Mouse (Mus musculus): ENCODE data around the gene Rab4a. TPM values are rescaled to one million over a fixed set of nuclear protein-coding genes. Genes with fewer than 3 reads are reported as not detected.

The Rab4a gene
- total RNA-seq, 2 experiments from 2014 or later = 45.1 to 50.6 TPM

DNA sequence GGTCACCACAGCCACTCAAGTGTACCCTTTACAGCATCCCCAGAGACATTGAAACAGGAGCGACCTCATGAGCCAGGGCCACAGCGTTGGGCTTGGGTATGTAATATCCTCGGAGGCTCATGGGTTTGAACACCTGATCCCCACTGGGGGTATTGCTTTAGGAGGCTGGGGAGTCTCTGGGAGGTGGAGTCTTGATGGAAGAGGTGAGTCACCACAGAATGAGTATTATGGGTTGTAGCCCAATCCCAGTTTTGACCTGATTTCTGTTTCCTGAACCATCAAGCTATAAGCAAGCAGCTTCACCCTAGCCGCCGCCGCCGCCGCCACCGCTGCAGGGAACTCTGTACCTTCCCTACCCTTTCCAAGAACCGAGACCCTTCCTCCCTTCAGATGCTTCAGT is 40.2 kb downstream of the Rab4a start:
- DNase-seq (ENCODE audit: low spot score in 2 of 2) = no peak

DNA sequence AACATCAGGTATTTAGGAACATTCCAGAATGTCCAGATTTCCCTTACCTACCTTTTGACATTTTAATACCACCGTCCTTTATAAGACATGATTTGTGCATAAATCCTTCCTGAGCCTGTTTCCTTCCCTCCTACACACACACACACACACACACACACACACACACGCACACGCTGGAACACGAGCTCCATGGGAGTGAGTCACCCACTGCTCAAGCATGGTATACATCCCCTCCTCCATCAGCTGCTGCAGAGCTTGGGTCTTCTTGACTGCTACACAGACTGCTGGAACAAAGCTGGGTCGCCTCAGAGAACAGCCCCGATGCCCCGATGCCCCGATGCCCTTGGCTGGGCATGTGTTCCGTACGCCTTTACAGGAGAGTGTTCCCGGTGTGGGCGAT is 40.7 kb downstream of the Rab4a start:
- peak; percentile 65 to 67 for DNase-seq (ENCODE audit: low spot score in 2 of 2)

DNA sequence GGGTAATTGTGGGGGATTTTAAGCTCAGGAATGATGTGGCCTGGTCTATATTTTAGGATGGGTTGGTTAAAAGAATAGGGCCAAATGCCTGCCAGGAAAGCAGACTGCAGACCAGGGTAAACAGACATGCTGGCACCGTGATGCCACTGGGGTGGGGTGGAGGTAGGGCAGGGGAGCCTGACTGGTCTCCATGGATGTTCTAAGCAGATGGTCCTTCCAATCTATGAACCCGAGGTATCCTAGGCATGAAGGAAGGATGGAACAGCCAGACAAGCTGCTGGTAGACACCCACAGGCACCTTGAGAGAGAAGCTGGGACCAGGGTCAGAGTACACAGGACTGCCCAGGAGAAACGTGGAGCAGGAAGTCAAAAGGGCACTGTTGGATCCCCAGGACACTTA is 41.8 kb downstream of the Rab4a start:
- no peak for DNase-seq (ENCODE audit: low spot score in 2 of 2)

DNA sequence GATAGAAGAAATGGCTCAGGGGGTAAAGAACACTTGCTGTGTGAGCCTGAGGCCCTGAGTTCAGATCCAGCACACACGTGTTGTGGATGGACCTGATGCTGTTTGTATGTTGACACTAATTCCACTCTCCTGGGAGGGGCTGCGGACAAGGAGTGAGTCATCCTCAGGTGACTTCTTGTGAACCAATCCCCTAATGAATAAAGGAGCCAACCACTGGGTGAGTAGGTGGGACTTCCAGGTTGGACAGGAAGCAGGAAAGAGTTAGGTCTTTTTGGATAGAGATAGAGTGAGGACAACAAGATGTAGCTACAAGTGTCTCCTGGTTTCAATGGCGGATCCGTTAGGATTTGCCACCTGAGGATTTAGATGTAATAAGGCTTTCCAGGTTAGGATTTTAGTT is 43.6 kb downstream of the Rab4a start:
- DNase-seq (ENCODE audit: low spot score in 2 of 2) = no peak

DNA sequence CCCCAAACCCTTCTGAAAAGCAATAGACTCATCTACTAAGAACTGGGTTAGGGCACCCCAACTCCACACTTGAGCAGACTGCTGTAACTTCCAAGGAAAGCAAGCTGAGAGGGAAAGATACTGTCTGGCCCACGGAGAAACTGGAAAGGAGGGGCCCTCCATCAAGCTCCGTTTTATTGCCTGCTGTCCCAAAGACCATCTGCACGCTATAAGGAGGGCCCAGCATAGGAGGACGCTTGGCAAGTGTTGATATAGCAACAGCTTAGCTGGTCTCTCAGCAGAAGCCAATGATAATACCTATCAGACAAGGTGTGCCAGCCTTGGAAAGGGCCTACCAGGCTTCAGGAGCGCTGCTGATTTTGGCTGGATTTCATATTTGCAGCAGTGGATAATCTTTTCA is 45.8 kb downstream of the Rab4a start:
- DNase-seq (ENCODE audit: low spot score in 2 of 2) = no peak

DNA sequence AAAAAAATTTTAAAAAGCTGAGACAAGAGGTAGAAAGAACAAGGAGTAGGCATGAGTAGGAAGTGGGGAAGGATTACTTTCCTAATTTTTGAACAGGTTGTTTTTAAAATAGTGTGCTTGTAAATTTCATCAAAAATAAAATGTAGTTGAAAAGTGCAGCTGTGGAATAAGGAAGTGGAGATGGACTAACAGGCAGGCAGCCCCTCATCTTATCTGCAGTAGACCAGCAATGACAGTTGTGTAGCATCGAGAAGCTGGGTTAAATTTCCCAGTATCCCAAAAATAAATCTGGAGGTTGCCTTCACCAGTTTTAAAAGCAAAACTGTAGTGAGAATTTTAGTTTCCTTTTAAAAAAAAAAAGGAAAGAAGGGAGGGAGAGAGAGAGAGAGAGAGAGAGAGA is 48.5 kb downstream of the Rab4a start:
- DNase-seq (ENCODE audit: low spot score in 2 of 2) = no peak

DNA sequence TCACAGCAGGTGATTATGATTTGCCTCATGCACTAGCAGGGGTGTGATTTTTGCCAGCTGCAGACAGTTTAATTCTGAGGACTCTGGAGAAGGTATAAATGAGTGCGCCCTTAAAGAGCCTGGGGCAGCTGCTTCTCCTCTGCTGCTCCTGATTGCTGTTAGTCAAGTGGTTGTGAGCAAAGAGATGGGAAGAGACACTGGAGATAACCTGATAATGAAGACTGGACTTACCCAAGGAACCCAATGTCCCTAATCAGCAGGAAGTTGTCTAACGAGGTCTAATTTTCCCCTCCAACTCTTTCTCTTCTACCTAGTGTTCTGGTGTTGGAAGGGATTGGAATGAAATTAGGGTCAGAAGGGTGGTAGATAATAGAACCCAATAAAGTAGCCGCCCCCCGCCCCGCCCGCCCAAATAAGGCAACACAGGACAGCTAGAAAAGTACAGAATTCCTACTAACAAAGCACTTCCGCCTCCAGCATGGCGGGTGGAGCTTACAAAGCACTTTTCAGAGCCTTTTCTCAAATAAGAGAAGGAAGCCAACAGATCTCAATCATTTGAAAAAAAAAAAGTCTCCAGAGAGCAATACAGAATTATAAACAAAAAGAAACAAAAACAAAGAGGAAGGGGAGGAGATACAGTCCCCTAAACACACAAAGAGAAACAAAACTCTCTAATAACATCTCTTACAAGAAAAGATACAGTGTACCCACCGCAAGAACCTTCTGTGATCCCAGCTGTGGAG is 49.1 kb downstream of the Rab4a start:
- DNase-seq (ENCODE audit: low spot score in 2 of 2) = no peak

DNA sequence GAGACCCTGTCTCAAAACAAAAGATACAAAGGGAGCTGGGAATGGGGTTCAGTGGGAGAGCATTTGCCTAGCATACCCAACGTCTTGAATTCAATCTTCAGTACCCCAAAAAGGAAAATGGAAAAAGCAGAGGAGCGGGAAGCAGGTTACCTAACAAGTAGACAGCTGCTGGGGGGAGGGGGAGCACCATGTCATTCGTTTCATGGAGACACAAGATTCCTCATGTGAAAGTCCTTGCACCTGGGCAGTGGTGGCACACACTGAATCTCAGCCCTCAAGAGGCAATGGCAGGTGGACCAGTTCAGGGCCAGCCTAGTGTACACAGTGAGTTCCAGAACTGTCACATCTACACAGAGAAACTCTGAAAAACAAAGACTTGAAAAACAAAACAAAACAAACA is 51.6 kb downstream of the Rab4a start:
- peak in 1 of 2 experiments; percentile 47 for DNase-seq (ENCODE audit: low spot score in 2 of 2)

DNA sequence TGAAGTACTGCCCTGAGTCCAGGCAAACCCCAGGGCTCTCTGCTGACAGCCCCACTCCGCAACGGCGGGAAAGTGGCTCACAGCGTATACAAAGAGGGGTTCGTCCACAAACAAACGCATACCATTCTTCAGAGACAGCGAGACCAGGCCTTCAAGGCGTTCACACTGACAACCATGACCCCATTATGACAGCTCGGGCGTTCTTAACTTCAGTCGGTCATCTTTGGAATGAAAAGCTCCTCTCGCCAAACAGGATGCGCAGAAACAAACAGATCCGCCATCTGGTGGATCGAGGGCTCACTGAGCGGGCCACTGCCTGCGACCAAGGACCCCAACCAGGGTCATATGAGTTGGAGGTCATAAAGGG is 52.8 kb downstream of the Rab4a start:
- no peak for DNase-seq (ENCODE audit: low spot score in 2 of 2)

DNA sequence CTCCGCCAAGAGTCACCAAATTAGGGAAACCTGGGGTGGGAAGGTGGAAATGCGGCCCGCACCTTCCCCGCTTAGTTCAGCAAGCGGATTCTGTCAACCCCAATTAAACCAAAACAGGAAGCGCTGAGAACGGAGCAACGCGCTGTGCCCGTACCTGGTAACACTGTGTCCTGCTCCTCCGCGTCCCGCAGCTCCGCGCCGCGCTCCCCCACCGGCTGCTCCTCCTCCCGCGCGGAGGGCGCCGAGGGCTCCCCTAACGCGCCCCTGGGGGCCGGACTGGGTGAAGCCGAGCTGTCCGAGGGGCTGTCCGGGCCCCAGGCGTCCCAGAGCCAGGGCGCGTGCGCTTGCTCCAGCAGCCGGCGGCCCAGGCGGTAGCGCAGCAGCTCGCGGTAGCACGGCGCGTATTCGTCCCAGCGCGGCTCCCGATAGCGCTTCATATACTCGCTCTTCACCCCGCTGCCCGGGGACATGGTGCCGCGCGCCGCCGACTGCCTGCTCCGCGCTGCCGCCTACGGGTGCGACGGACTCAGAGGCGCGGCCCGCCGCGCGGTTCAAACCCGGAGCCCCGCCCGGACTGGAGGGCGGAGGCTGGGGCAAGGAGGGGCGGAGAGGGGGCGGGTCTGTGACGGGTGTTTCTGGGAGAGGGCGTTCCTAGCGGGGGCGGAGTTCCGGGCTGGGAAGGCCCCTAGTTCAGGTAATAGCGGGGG is 53.3 kb downstream of the Rab4a start:
- peak; percentile 88 to 93 for DNase-seq (ENCODE audit: low spot score in 2 of 2)

DNA sequence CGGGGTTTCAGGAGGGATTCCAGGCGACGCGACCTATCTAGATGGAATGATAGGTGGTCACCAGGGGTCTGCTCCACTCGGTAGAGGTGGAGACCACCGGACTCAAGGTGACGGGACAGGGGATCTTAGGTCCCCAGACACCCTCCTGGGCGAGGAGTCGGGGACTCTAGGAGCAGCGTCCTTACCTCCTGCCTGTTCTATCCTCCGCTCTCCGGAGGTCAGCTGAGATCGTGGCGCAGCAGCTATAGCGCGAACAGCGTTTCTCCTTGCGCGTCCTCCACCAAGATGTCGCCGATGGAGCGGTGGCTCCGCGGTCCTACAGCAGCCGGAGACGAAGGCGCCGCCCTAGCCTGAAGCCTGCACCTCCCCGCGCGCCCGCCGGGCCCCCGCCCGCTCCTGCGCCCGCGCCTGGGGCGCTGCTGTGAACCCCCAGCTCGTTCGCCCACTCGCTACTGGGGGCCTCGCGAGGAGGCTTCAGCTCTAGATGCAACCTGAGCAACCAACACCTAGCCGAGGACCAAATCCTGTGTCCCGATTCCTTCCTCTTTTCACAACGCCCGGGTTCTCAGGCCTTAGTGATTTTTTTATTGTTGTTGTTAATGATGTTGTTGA is 54.0 kb downstream of the Rab4a start, which contains the start of gene Ccsap:
Ccsap (minus strand) TSS at position 562 of the 612 bp plus-strand sequence.
- DNase-seq (ENCODE audit: low spot score in 2 of 2) = peak; percentile 47 to 70

DNA sequence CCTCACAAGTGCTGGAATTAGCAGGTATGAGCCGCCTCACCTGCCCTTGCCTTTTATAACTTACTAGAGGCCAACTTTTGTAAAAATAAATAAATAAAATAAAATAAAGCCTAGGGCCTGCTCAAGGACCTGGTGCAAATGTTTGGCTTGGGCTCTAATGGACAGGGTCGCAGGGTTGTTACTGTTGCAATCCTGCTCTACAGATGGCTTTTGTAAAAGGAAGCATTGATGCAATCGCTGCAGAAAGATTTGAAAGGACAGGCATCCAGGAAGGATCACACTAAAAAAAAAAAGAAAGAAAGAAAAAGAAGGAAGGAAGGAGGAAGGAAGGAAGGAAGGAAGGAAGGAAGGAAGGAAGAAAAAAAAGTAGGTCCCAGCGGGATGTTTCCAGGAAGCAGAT is 54.6 kb downstream of the Rab4a start:
- no peak for DNase-seq (ENCODE audit: low spot score in 2 of 2)

DNA sequence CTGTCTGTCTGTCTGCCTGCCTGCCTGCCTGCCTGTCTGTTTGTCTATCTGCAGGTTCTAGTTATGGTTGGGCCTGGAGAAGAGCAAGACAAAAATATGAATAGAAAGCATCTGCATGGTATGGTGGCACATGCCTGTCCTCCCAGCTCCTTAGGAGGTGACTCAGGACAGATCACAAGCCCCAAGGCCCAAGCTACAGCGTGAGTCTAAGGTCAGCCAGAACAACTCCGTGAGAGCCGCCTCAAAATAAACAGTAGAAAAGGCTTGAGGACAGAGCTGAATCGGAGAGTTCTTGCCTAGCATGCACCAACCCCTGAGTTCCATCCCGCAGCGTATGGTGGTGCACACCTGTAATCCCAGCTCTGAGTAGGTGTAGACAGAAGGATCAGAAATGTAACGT is 60.0 kb downstream of the Rab4a start:
- DNase-seq (ENCODE audit: low spot score in 2 of 2) = no peak

DNA sequence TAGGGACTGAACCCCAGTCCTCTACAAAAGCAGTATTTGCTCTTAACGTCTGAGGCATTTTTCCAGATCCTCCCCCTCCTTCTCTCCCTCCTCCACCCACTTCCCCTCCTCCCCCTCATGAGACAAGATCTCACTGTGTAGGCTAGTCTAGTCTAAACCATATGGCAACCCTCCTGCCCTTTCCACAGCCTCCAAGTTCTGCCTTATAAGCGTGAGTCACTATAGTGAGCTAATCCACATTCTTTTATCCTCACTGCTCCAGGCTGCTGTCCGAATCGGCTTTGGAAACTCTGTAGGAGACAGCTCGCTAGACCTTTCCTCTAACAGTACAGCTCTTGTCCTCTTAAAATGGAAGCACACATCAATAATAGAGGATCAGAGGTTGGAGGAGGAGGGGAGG is 61.2 kb downstream of the Rab4a start:
- no peak for DNase-seq (ENCODE audit: low spot score in 2 of 2)

DNA sequence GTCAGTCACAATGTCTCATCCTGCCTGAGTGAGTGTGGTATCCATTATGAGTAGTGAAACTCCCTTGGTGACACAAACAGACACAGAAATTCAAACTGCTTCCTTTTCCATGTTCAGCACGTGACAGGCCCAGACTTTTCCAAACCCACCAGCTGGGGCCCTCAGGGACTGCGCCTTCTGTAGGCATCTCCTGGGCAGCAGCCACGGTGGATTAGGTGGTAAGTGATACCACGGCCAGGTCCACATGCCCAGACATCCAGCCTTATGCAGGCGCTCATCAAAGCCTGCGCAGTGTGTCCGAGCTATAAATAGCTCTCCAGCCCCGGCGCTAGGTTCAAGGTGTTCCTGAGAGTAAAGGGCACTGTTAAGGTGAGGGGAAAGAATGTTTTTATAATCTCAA is 66.3 kb downstream of the Rab4a start:
- no peak for DNase-seq (ENCODE audit: low spot score in 2 of 2)

DNA sequence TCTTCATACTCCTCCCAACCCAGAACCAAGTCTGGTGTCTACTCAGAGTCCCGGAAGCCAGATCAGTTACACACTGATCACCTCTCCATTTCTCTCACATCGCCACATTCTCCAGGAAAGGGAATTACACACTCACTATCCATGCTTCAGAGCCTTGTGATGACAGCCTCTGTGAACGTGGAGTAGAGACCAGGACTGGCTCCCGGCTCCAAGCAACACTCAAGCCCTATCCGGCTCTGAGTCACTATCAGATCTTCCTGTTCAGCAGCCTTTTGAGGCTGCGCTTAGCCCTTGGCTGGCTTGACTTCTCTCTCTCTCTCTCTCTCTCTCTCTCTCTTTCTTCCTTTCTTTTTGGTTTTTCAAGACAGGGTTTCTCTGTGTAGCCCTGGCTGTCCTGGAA is 67.6 kb downstream of the Rab4a start:
- no peak for DNase-seq (ENCODE audit: low spot score in 2 of 2)

DNA sequence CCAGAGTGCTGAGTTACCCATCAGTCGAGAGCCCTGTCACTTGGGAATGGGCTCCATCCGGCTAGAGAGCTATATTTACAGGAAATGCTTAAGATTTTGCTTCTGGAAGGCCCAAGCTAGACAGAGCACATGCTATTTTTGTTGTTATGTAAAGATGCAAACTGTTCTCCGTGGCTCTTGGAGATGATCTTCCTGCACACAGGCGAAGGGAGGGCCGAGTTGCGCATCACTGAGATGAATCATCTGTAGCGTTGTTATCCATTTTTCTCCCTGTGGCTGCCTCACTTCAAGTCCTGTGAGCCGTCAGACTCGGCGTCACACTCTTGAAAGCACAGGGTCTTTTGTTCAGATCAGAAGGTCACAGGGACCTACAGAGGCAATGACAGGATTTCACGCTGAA is 68.5 kb downstream of the Rab4a start:
- peak; percentile 47 to 69 for DNase-seq (ENCODE audit: low spot score in 2 of 2)

DNA sequence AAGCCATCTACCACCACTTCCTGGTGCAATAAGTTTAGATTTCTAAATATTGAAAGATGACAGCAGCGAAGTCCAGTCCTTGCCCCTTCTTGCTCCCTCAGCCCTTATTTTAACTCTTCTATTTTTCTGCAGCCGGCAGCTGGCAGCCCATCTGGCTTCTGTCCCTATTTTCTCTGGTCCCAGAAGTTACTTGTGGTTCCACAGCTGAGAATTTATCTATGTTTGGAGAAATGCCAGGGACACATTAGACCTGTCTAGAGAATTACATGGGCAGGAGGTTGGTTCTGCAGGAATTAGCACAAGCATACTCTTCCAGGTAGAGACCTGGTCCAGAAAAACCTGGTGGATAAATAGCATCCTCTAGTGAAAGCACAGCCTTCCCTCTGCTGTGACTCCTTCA is 72.1 kb downstream of the Rab4a start:
- DNase-seq (ENCODE audit: low spot score in 2 of 2) = peak in 1 of 2 experiments; percentile 35

DNA sequence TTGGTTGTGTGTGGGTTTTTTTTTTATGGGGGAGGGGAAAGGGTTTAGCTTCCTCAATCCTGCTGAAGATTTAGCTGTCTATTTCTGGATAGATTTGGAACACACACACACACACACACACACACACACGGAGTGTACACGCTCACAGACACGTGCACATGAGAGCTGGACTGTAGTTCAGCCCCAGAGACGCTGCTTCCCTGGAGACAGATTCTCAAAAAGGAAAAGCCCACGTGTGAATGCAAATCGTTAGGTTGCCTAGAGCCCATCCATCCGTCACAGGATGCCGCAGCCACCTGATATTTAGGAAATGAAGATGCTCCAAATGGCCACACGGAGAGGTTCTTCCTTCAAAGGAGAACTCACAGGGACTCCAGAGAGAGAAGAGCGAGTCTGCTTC is 74.5 kb downstream of the Rab4a start:
- DNase-seq (ENCODE audit: low spot score in 2 of 2) = peak; percentile 68 to 77

DNA sequence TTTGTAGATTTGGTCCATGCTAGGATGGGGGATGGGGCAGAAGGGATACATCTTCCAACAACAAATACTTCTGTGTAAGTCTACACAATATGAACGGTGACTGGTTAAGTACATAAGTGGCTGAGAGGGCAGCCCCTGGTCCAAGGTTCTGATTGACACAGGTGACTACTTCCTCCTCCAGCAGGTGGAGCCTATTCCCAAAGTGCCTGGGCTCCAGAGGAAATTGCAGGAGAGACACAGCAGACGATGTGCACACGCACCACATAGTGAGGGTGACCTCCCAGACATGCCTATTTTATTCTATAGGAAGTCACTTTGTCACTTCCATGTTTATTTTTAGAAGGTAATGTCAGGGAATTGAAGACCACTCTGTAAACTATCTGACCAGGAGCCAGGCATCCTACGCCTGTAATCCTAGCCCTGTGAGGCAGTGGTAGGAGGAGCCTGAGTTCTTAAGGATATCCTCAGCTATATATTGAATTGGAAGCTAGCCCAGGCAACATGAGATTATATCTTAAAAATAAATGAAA is 75.1 kb downstream of the Rab4a start:
- no peak for DNase-seq (ENCODE audit: low spot score in 2 of 2)

DNA sequence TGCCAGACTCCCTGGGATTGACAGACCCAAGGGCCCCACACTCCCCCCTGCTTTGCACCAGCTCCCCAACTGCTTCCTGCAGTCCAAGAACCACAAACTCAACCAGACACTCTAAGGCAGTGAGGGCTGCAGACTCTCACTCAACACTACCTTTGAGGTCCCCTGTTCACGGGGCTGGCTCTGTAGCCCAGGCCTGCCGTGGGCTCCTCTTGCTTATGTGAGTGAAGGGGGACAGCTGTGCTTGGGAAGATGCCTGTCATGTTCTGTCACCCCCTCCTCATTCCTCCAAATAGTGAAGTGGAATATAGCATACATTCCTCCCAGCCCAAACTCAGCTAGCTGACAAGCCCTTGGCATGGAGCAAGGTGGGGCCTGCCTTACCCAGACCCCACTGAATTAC is 76.6 kb downstream of the Rab4a start:
- DNase-seq (ENCODE audit: low spot score in 2 of 2) = no peak

DNA sequence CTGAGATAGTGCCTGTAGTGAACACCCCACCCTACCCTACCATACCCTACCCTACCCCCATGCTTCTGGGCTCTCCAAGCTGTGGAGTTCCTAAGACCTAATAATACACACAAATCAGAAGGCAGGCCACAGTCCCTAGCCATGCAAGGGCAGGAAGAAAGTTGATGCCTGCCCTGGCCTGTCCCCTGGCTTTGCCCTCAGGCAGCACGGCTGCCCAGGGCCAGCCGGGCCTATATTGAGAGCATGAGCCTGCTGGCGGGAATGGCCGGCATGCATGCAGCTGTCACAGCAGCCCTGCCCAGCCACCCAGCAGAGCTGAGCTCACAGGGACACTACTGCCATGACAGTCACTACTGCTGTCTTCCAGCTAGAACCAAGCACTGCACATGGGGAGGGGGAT is 77.3 kb downstream of the Rab4a start:
- no peak for DNase-seq (ENCODE audit: low spot score in 2 of 2)

Data from left cerebral cortex, adult 18-20 months (tissue).